Mouse (Mus musculus) CH12.LX (cell line): ENCODE results near the gene Clcn1. TPM values are rescaled to one million over a fixed set of nuclear protein-coding genes. Genes with fewer than 3 reads are reported as not detected.

Source experiments
- DNase-seq: peaks from one replicate; pipeline ENCODE4 v3.0.0-alpha.2; 2013; ENCODE audit errors: extremely low read depth
- H3K27ac ChIP-seq: 2 replicates; pipeline ENCODE4 v1.5.1; 2012; ENCODE audit warnings: low read depth, mild to moderate bottlenecking, control low read depth, moderate library complexity; ENCODE audit not compliant: insufficient read depth
- H3K27me3 ChIP-seq: replicated peaks from 2 replicates; pipeline ENCODE3; 2012; ENCODE audit warnings: inconsistent platforms
- H3K36me3 ChIP-seq, 2 experiments: replicated peaks in 1 of 2; 2 replicates each; pipeline versions ENCODE3 to v1.6.1; 2012; ENCODE audit warnings: inconsistent platforms in 1 of 2, low read length in 1 of 2, mild to moderate bottlenecking in 1 of 2, mixed read lengths in 1 of 2, moderate library complexity in 1 of 2; ENCODE audit not compliant: control insufficient read depth in 1 of 2, insufficient read depth in 1 of 2
- H3K4me1 ChIP-seq, 2 experiments: 2 replicates each; pipeline ENCODE4 v1.6.1; 2012; ENCODE audit warnings: inconsistent platforms in 1 of 2, moderate library complexity in 1 of 2; ENCODE audit not compliant: insufficient read depth in 2 of 2, control insufficient read depth in 1 of 2
- H3K4me2 ChIP-seq: 2 replicates; pipeline ENCODE4 v1.6.1; 2012; ENCODE audit warnings: low read depth, mild to moderate bottlenecking, control low read depth; ENCODE audit not compliant: poor library complexity, insufficient read depth, severe bottlenecking
- H3K4me3 ChIP-seq, 3 experiments: fragments of 150-350 bp in 1 of 3; sonication (generic) in 1 of 3; replicated peaks in 1 of 3; 2 replicates each; pipeline versions ENCODE3 to v1.5.1; 2011 to 2012; ENCODE audit warnings: low read depth in 2 of 3, low read length in 2 of 3, mild to moderate bottlenecking in 2 of 3, moderate library complexity in 2 of 3, control low read depth in 1 of 3, improper control_type of control experiment in 1 of 3, inconsistent platforms in 1 of 3, mixed read lengths in 1 of 3; ENCODE audit not compliant: poor library complexity in 1 of 3
- H3K79me2 ChIP-seq: replicated peaks from 2 replicates; pipeline ENCODE4 v1.6.1; 2012; ENCODE audit warnings: mild to moderate bottlenecking, moderate library complexity; ENCODE audit not compliant: control insufficient read depth, poor library complexity, insufficient read depth, severe bottlenecking; ENCODE audit errors: extremely low read depth
- H3K9ac ChIP-seq: 2 replicates; pipeline ENCODE4 v1.6.1; 2012; ENCODE audit warnings: low read depth, mild to moderate bottlenecking, control low read depth, moderate library complexity; ENCODE audit not compliant: insufficient read depth
- H3K9me3 ChIP-seq: replicated peaks from 2 replicates; pipeline ENCODE3; 2012; ENCODE audit warnings: low read length, inconsistent platforms, mixed read lengths
- CHD2 ChIP-seq: IDR thresholded peaks from 2 replicates; pipeline ENCODE4 v1.6.1; 2011; ENCODE audit warnings: low read length, improper control_type of control experiment
- CTCF ChIP-seq, 2 experiments: IDR thresholded peaks in 1 of 2; conservative IDR thresholded peaks in 1 of 2; 2 replicates each; pipeline ENCODE4 v1.5.1; 2011 to 2012; ENCODE audit warnings: low read depth in 2 of 2, low read length in 2 of 2, improper control_type of control experiment in 1 of 2, inconsistent platforms in 1 of 2, mild to moderate bottlenecking in 1 of 2, moderate library complexity in 1 of 2
- EP300 ChIP-seq: IDR thresholded peaks from 2 replicates; pipeline ENCODE4 v1.6.1; 2011; ENCODE audit warnings: low read length, improper control_type of control experiment
- ETS1 ChIP-seq: conservative IDR thresholded peaks from 2 replicates; pipeline ENCODE4 v1.6.1; 2012; ENCODE audit warnings: low read depth, mild to moderate bottlenecking, inconsistent platforms, low read length, improper control_type of control experiment, moderate library complexity
- HCFC1 ChIP-seq: IDR thresholded peaks from 2 replicates; pipeline ENCODE4 v1.6.1; 2012; ENCODE audit warnings: low read depth, mild to moderate bottlenecking, inconsistent platforms, low read length, improper control_type of control experiment
- JUN ChIP-seq: IDR thresholded peaks from 2 replicates; pipeline ENCODE4 v1.6.1; 2011; ENCODE audit warnings: low read depth, mild to moderate bottlenecking, low read length, improper control_type of control experiment, moderate library complexity; ENCODE audit not compliant: insufficient read depth
- JUND ChIP-seq: conservative IDR thresholded peaks from 2 replicates; pipeline ENCODE4 v1.6.1; 2011; ENCODE audit warnings: low read depth, low read length, improper control_type of control experiment
- KAT2A ChIP-seq: IDR thresholded peaks from 2 replicates; pipeline ENCODE4 v1.6.1; 2012; ENCODE audit warnings: low read length, improper control_type of control experiment, inconsistent platforms; ENCODE audit not compliant: insufficient replicate concordance
- MAX ChIP-seq: IDR thresholded peaks from 2 replicates; pipeline ENCODE4 v1.6.1; 2011; ENCODE audit warnings: low read length, improper control_type of control experiment
- MAZ ChIP-seq: IDR thresholded peaks from 2 replicates; pipeline ENCODE4 v1.6.1; 2012; ENCODE audit warnings: low read depth, mild to moderate bottlenecking, inconsistent platforms, low read length, improper control_type of control experiment, moderate library complexity
- MYC ChIP-seq: IDR thresholded peaks from 2 replicates; pipeline ENCODE4 v1.6.1; 2011; ENCODE audit warnings: low read depth, mild to moderate bottlenecking, improper control_type of control experiment, low read length
- NRF1 ChIP-seq: IDR thresholded peaks from 2 replicates; pipeline ENCODE4 v1.6.1; 2014; ENCODE audit warnings: low read depth, mild to moderate bottlenecking, inconsistent platforms, low read length, improper control_type of control experiment, moderate library complexity
- RCOR1 ChIP-seq: conservative IDR thresholded peaks from 2 replicates; pipeline ENCODE4 v1.6.1; 2012; ENCODE audit warnings: low read depth, mild to moderate bottlenecking, inconsistent platforms, low read length, improper control_type of control experiment
- SIN3A ChIP-seq: IDR thresholded peaks from 2 replicates; pipeline ENCODE4 v1.6.1; 2012; ENCODE audit warnings: low read length, improper control_type of control experiment, inconsistent platforms
- SMC3 ChIP-seq: IDR thresholded peaks from 2 replicates; pipeline ENCODE4 v1.6.1; 2011; ENCODE audit warnings: low read depth, low read length, improper control_type of control experiment
- ZKSCAN1 ChIP-seq: IDR thresholded peaks from 2 replicates; pipeline ENCODE4 v1.6.1; 2012; ENCODE audit warnings: low read depth, inconsistent platforms, low read length, improper control_type of control experiment, borderline replicate concordance
- ZNF384 ChIP-seq: IDR thresholded peaks from 2 replicates; pipeline ENCODE4 v1.6.1; 2012; ENCODE audit warnings: low read depth, low read length, improper control_type of control experiment, inconsistent platforms
- dilution Hi-C: fragments of 300-500 bp; cut with MboI; formaldehyde crosslinking; loops from 2 replicates; pipeline ENCODE4 v1.14.3; 2020; ENCODE audit warnings: low sequenced_read_pairs; ENCODE audit not compliant: extremely low pct_unique_long_range_greater_than_20kb, extremely low pct_ligation_motif_present
- in situ Hi-C: fragments of 300-500 bp; cut with MboI; formaldehyde crosslinking; loops from 3 replicates; pipeline ENCODE4 v1.14.3; 2019; ENCODE audit warnings: low sequenced_read_pairs, low pct_ligation_motif_present, low pct_unique_long_range_greater_than_20kb, mixed read lengths
- polyA plus RNA-seq: library from polyadenylated mRNA; unstranded; fragments of >175 nt; gene quantifications from 2 replicates; pipeline ENCODE4 v1.2.1, GENCODE M21; 2012; ENCODE audit warnings: low read depth; ENCODE audit not compliant: insufficient read length
- total RNA-seq, 2 experiments: library from RNA; depleted of rRNA; stranded (reverse); fragments of 300-350 nt in 1 of 2; fragments of >200 nt in 1 of 2; gene quantifications; 2 replicates each; pipeline ENCODE4 v1.2.3; 2012 to 2014

The Clcn1 gene
- total and polyA plus RNA-seq, 3 experiments, result 0.04 to 0.50 (median 0.08) TPM

DNA sequence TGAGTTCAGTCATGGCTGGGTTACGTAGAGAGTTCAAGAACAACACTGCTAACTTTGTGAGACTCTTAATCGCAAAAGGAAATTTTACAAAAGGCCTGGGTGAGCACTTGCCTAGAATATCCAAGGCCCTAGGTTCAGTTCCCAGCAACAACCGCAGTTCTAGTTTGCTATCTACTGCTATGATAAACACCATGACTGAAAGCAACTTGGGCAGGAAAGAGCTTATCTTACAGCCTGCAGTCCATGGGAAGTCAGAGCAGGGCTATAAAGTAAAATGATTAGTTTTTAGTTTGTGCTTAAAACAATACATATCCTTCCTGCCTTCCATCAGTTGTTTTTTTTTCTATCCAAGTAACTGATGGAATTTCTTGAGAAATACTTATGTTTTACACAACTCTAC, 40.0 kb downstream of the Clcn1 start (continued):
- TF ChIP-seq JUND, result no peak
- no peak for TF ChIP-seq CHD2

- in situ Hi-C loops, result loop anchor here (10.0 to 25.0 kb wide), 2 partner anchors 94 to 259 kb away; partner anchors contain the start of gene Tcaf3
These were observed 42.3 kb downstream of the Clcn1 start for GRCm38 (mm10) chr6:42328757-42329156.

GRCm38 (mm10) chr6:42330216-42330615, 43.7 kb downstream of the Clcn1 start:
- Histone ChIP-seq H3K4me2 (no peak overlapping the region), H3K79me2 (no peaks in the 10 kb centered on the region), H3K4me3 (no peak overlapping the region), H3K36me3 (no peaks in the 10 kb centered on the region), H3K4me1 (no peaks in the 10 kb centered on the region), H3K9ac (no peak overlapping the region), H3K27ac (no peak overlapping the region), H3K27me3 (no peaks in the 10 kb centered on the region), H3K9me3 (no peaks in the 10 kb centered on the region)
- TF ChIP-seq SIN3A (no peak), RCOR1 (no peak), ETS1 (no peak), MAZ (no peak), JUN (no peak), MYC (no peak), NRF1 (no peak), MAX (no peak), EP300 (no peak), CTCF (conservative IDR thresholded peaks at IDR 0.05 in 1 of 2, IDR thresholded peaks at IDR 0.05 in 1 of 2; ENCODE audit: low read depth in 2 of 2, low read length in 2 of 2) (no peak), ZKSCAN1 (no peak), ZNF384 (no peak), HCFC1 (no peak)
- DNase-seq, result no peak
- in situ Hi-C loops, result loop anchor here (25.0 kb wide), 1 partner anchor 257 kb away; the partner anchor contains the start of gene Tcaf3
- dilution Hi-C loops, result no loop called here

More at GRCm38 (mm10) chr6:42328757-42329156, 42.3 kb downstream of the Clcn1 start:
- H3K4me2 ChIP-seq, result no peak overlapping the region
- no peaks in the 10 kb centered on the region for H3K36me3 ChIP-seq
- peaks cover 3% of the 10 kb centered on the region for H3K9me3 ChIP-seq
- no peak overlapping the region for H3K4me3 ChIP-seq
- H3K79me2 ChIP-seq, result no peaks in the 10 kb centered on the region
- dilution Hi-C loops, result no loop called here
- no peak for DNase-seq
- no peaks in the 10 kb centered on the region; a peak in 1 of 4 replicates for H3K4me1 ChIP-seq
- no peak overlapping the region for H3K9ac ChIP-seq
- H3K27me3 ChIP-seq, result peaks cover 5% of the 10 kb centered on the region
- no peak overlapping the region for H3K27ac ChIP-seq
- TF ChIP-seq SMC3 (no peak), ZNF384 (no peak), KAT2A (no peak)
- TF ChIP-seq, all 38 proteins: peak for 0
